ENCODE assay signal across 28 mouse cellular contexts in genomic region chr13:96936173-96936777, GRCm38 (mm10). TPM values are rescaled to one million over a fixed set of nuclear protein-coding genes. Genes with fewer than 3 reads are reported as not detected.
DNase-seq lines count a peak whose midpoint lies in the region; ATAC-seq and TF ChIP-seq lines count a peak whose summit lies in the region.
"Had no signal": no experiment of that assay in that cellular context is flagged by ENCODE, and none has a peak within 500 bp of the region (broad histone marks: within the 10 kb centered on the region; RNA-seq: fewer than 3 reads in every experiment).

No protein-coding gene starts in this region.

- TF ChIP-seq POLR2A in embryonic fibroblast, embryonic 13.5 days (IDR thresholded peaks at IDR 0.05; ENCODE audit: low read depth, low read length) = no peak

- H3K27me3 ChIP-seq in kidney, embryonic 16.5 days (ENCODE audit: insufficient read depth, low read length) = no peaks in the 10 kb centered on the region
- H3K27me3 ChIP-seq: embryonic facial prominence, embryonic 12.5 days; forebrain, embryonic 12.5 days; heart, embryonic 12.5 days; limb, embryonic 15.5 days; liver, embryonic 13.5 days had no signal

- no peak overlapping the region for H3K4me3 ChIP-seq in embryonic fibroblast, embryonic 13.5 days (ENCODE audit: insufficient read depth, low read length)
- H3K4me3 ChIP-seq in kidney, embryonic 16.5 days (ENCODE audit: low read length) = no peak overlapping the region
- H3K4me3 ChIP-seq: embryonic facial prominence, embryonic 12.5 days; forebrain, embryonic 12.5 days; heart, embryonic 12.5 days; limb, embryonic 10.5 days; limb, embryonic 15.5 days; liver, embryonic 13.5 days had no signal

- DNase-seq in embryo, embryonic 10.5 days (ENCODE audit: low spot score) = peak; percentile 5
- no peak for DNase-seq in embryo, embryonic 9.5 days (ENCODE audit: extremely low spot score)
- DNase-seq in kidney, postnatal 36 days = peak; percentile 56 to 57
- DNase-seq in adrenal gland, postnatal 36 days = no peak
- no peak for DNase-seq in layer of hippocampus, adult 18-20 months (ENCODE audit: low spot score in 2 of 2)
- DNase-seq: adrenal gland, postnatal 14 days; cerebellum, adult 11-12 months; cerebellum, postnatal 10 days; gastrocnemius, postnatal 10 days; heart, postnatal 4 days; layer of hippocampus, postnatal 36 days; liver, embryonic 13.5 days; lung, adult 18-20 months; midbrain, embryonic 14.5 days had no signal

- 22% methylated on average over 6 of the region's 6 CpGs for WGBS in kidney, embryonic 16.5 days

- peak overlapping the region; percentile 99 for H3K27ac ChIP-seq in embryonic fibroblast, embryonic 13.5 days (ENCODE audit: insufficient read depth, low read length)
- H3K27ac ChIP-seq in kidney, embryonic 16.5 days (ENCODE audit: low read length) = peak overlapping the region; percentile 45; the same call in 1 of the 2 replicates
- H3K27ac ChIP-seq: embryonic facial prominence, embryonic 12.5 days; forebrain, embryonic 12.5 days; hindbrain, embryonic 14.5 days; limb, embryonic 10.5 days; limb, embryonic 15.5 days; liver, embryonic 13.5 days; macrophage had no signal

- no peaks in the 10 kb centered on the region for H3K36me3 ChIP-seq in kidney, embryonic 16.5 days (ENCODE audit: insufficient read depth, low read length)
- H3K36me3 ChIP-seq: embryonic facial prominence, embryonic 12.5 days; forebrain, embryonic 12.5 days; G1E; heart, embryonic 12.5 days; limb, embryonic 10.5 days; limb, embryonic 15.5 days; liver, embryonic 13.5 days had no signal

- H3K9me3 ChIP-seq in kidney, embryonic 16.5 days (ENCODE audit: low read length) = no peaks in the 10 kb centered on the region
- H3K9me3 ChIP-seq: embryonic facial prominence, embryonic 12.5 days; forebrain, embryonic 12.5 days; G1E; heart, embryonic 12.5 days; limb, embryonic 10.5 days; limb, embryonic 15.5 days; liver, embryonic 13.5 days had no signal

- H3K9ac ChIP-seq in kidney, embryonic 16.5 days (replicated peaks; ENCODE audit: low read length) = no peak overlapping the region
- H3K9ac ChIP-seq: embryonic facial prominence, embryonic 12.5 days; forebrain, embryonic 12.5 days; heart, embryonic 12.5 days; hindbrain, embryonic 14.5 days; limb, embryonic 15.5 days; liver, embryonic 13.5 days had no signal

- TF ChIP-seq CTCF in embryonic fibroblast, embryonic 13.5 days (IDR thresholded peaks at IDR 0.05; ENCODE audit: borderline replicate concordance, insufficient read depth, low read length) = no peak

- no peak; the same call in 1 of the 2 replicates for ATAC-seq in kidney, embryonic 16.5 days (ENCODE audit: low FRiP score, low TSS enrichment)
- ATAC-seq in megakaryocyte-erythroid progenitor cell, adult 5-6 weeks (replicated peaks; ENCODE audit: low FRiP score, low TSS enrichment, poor library complexity, severe bottlenecking) = no peak
- ATAC-seq: lung, postnatal 0 days had no signal

- no peak overlapping the region for H3K4me2 ChIP-seq in kidney, embryonic 16.5 days (replicated peaks; ENCODE audit: low read depth, low read length)
- H3K4me2 ChIP-seq: embryonic facial prominence, embryonic 12.5 days; forebrain, embryonic 12.5 days; heart, embryonic 12.5 days; hindbrain, embryonic 14.5 days; limb, embryonic 15.5 days; liver, embryonic 13.5 days had no signal

- H3K4me1 ChIP-seq in embryonic fibroblast, embryonic 13.5 days (ENCODE audit: control insufficient read depth, insufficient read depth, low read length) = peaks cover 18% of the 10 kb centered on the region
- H3K4me1 ChIP-seq in kidney, embryonic 16.5 days (ENCODE audit: insufficient read depth, low read length) = peaks cover 15% of the 10 kb centered on the region
- H3K4me1 ChIP-seq: embryonic facial prominence, embryonic 12.5 days; forebrain, embryonic 12.5 days; liver, embryonic 13.5 days had no signal

RNA-seq across cellular contexts. Expression of gene Gcnt4, which starts 11.8 kb away (rescaled TPM):
- polyA plus RNA-seq in embryonic fibroblast, embryonic 13.5 days (2011; ENCODE audit: insufficient read length, low read depth, missing spikeins) = 24.5 and 41.1 TPM in 2 replicates
- polyA plus RNA-seq in kidney, embryonic 16.5 days (2015; fragmentation: Nextera tagmentation; extraction: Ambion mirVana) = 1.7 and 1.8 TPM in 2 replicates
- 1 to 10 TPM in 1 of 2 experiments, under 1 TPM in 1; 0.17 to 1.4 TPM for total RNA-seq in adrenal gland, postnatal 36 days (2021)
- total RNA-seq in megakaryocyte-erythroid progenitor cell, adult 5-6 weeks (2014; fragmentation: Nextera tagmentation) = not detected in 2 replicates
- not detected in 2 replicates for total RNA-seq in megakaryocyte-erythroid progenitor cell, adult 5-6 weeks (2017)
- 1 to 10 TPM; 2.4 to 2.9 TPM for total RNA-seq in layer of hippocampus, adult 18-20 months (2021)
- total RNA-seq: monocyte, adult 5-6 weeks had no signal
- polyA plus RNA-seq: G1E; macrophage; neural tube, embryonic 14.5 days had no signal

Comparison
In these comparisons a context has a peak if more than half of its experiments do, and no peak if none do; other contexts are left out.
1. DNase-seq: peak in embryo, embryonic 10.5 days (single experiment) and kidney, postnatal 36 days (2 of 2); none in embryo, embryonic 9.5 days (single experiment), adrenal gland, postnatal 36 days (0 of 2) and layer of hippocampus, adult 18-20 months (0 of 2).